Mouse (Mus musculus) kidney, adult 8-10 months (tissue): ENCODE measurements at regions not wholly inside any gene's neighbourhood (a gene's known extent, or its start where the extent isn't known, plus 50 kb on each side); places are given as distances from the start of the nearest gene placed in this dataset.

Experiments
- DNase-seq, 2 experiments: peaks; one replicate each; pipeline ENCODE4 v3.0.0; 2022

DNA sequence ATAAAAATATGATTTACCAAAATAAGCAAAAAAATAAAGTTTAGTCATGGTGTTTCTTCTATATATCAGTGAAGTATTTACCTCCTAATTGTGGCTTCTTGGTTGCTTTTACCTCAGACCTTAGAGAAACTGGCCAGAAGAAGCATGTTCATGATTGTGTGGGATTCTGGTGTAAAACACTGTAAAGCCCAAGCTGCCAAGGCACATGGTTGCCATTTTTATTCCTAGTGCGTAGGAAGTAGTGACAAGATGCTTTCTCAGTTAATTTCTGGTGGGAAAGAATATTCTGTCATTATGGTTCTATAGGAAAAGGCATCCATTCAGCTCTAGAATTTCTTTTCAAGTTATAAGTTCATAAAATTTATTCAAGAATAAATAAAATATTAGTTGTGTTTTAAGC lies 805.2 kb downstream of the Olfm4 start:
- DNase-seq, result no peak

DNA sequence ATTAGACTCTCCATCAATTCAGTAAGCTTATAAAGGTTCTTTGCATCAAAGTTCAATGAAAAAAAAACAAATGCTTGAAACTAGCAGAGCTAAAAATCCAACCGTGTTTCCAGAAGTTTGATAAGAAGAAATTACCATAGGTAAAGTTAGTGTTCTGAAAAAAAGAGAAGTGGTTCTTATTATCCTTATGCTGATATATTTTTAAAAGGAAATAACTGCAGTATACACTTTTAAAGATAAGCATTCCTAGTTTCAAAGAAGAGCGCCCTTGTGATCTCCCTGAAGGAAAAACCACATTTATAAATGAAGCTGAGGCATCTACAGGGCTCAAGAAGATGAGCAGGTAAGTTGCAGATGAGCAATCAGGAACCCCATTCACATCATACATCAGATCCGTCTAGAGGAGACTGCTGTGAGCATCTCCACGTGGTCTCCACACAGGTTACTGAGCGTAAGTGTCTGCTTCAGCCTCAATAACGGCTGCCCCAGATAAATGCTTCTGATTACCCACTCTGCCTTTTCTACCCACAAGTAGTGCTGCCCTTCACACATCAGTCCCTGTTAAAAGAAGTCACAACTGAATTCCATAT lies 815.6 kb downstream of the Olfm4 start:
- DNase-seq, result no peak

DNA sequence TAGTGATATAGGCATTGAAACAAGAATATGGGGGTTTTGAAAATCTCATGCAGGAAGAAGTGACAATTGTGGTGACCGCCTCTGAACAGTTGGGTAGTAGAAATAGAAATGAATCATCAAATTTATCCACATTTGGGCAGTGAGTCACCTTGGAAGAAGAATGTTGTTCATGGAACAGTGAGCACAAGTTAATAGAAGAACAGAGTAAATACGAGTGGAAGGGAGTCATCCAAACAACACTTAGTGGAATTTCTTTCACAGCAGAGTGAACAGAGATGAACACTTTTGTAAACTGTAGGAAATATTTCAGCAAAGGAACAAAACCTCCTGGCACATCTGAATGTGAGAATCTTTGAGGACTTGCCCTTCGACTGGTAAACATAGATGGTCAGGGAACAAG lies 846.6 kb downstream of the Olfm4 start:
- no peak for DNase-seq

DNA sequence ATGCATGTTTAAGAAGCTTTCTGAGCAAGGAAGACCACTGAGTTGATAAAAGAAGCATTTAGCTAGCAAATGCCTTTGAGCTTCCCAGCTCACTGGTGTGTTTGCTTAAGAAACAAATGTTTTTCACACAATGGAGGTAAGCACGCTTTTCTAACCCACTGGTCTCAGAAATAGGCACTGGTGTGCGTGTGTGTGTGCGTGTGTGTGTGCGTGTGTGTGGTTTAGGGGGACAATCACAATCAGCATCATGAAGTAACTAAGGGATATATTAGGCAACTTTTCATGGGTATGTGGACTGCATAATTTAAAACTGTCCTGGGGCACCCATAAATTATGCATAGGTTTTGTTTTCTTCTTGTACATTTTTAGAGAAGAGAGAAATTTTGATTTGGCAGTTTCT lies 860.7 kb downstream of the Olfm4 start:
- DNase-seq, result no peak

DNA sequence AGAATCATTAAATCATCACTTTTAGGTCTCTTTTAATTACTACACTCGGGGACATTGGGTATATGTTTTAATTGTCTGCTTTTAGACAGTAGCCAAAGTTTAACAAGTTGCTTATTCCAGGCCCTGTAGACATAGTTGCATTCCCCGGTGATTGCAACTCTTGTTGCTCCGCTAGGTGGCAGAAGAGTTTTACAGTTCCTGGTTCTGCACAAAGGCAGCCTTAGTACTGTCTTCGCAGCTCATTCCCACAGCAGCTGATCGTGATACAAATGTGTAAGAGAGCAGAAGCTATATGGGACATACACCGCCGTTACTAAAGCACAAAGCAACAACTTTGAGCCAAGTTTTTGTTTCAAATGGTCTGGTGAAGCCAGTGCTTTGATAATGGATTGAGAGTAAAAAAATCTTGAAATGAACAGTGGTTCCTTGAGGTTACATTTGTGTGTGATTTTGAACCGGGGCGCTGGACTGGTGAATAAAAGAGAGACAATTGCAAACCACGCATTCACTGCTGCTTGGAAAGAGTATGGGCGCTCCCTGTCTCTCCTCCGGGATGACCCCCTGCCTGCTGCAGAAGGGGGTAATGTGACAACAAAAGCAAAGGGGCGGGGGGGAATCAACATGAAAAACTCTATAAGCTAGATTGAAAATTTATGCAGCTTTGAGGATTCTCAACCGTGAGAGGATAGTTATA lies 861.8 kb downstream of the Olfm4 start:
- peak; percentile 37 to 75 for DNase-seq

DNA sequence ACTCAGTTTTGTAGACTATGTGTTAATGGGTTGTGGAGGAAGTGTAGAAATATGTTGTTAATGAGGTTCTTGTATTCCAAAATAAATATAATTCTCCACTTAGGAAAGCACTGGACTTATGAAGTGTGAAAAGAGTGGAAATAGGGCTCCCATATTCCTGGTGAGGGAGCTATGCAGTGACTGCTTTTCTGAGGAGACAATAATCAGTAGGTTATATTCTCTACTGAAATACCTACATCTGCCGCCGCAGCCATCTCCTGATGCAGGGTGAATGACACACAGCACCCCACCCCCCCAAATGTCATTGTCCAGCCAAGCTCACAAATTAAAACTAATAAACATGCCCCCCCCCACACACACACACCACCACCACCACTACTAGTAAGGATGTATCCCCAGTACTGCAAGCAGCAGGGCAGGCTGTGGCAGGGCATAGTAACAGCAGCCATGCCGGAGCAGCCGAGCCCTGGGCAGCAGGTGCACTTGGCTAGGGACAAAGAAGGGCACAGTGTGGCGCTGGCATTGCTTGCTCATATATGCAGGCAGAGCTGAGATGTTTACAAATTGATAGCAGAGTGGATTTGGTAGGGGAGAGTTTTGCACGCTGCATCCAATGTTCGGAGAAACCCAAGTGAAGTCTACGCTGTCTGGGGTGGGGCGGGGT lies 862.7 kb downstream of the Olfm4 start:
- no peak for DNase-seq
